ENCODE assay signal across 8 mouse cellular contexts in genomic region chr19:32211293-32211585, GRCm38 (mm10).
A peak's percentile ranks its signal among the peaks of the same experiment; 100 is the strongest.
DNase-seq lines count a peak whose midpoint lies in the region; ATAC-seq lines count a peak whose summit lies in the region.

No protein-coding gene starts in this region.

- no peaks in the 10 kb centered on the region for H3K9me3 ChIP-seq in kidney, embryonic 14.5 days (ENCODE audit: control insufficient read depth, low read length)
- no peaks in the 10 kb centered on the region for H3K9me3 ChIP-seq in forebrain, embryonic 16.5 days (ENCODE audit: control insufficient read depth, low read length)

- peak overlapping the region; percentile 85; the same call in 1 of the 2 replicates for H3K27ac ChIP-seq in kidney, embryonic 14.5 days (ENCODE audit: low read depth, low read length)
- H3K27ac ChIP-seq in forebrain, embryonic 16.5 days (ENCODE audit: low read length), result no peak overlapping the region
- peak overlapping the region; percentile 76 for H3K27ac ChIP-seq in macrophage

- H3K4me2 ChIP-seq in kidney, embryonic 14.5 days (replicated peaks; ENCODE audit: low read depth, low read length), result peak overlapping the region; percentile 75
- H3K4me2 ChIP-seq in forebrain, embryonic 16.5 days (ENCODE audit: low read length), result peak overlapping the region; percentile 57; the same call in 1 of the 2 replicates

- H3K27me3 ChIP-seq in kidney, embryonic 14.5 days (ENCODE audit: control insufficient read depth, insufficient read depth, low read length), result no peaks in the 10 kb centered on the region
- no peaks in the 10 kb centered on the region for H3K27me3 ChIP-seq in forebrain, embryonic 16.5 days (replicated peaks; ENCODE audit: control insufficient read depth, insufficient read depth, low read length)

- ATAC-seq in kidney, embryonic 14.5 days (ENCODE audit: low FRiP score, low TSS enrichment), result peak; percentile 66
- ATAC-seq in forebrain, embryonic 16.5 days, result 0 out of 2 replicates have a peak, but pooled peaks have one; percentile 26

- DNase-seq in kidney, postnatal 14 days, result no peak
- DNase-seq in MN1 (ENCODE audit: low spot score) (peak; percentile 26), adipocyte (ENCODE audit: low spot score) (no peak)
- no peak for DNase-seq in thymus, postnatal 4 days
- DNase-seq in left cerebral cortex, adult 11 months (ENCODE audit: low spot score), result no peak

- H3K79me2 ChIP-seq in macrophage (ENCODE audit: inconsistent target), result peaks cover 14% of the 10 kb centered on the region

- peaks cover 11% of the 10 kb centered on the region; the same call in 1 of the 2 replicates for H3K4me1 ChIP-seq in kidney, embryonic 14.5 days (ENCODE audit: control insufficient read depth, insufficient read depth, low read length)
- H3K4me1 ChIP-seq in forebrain, embryonic 16.5 days (replicated peaks; ENCODE audit: control insufficient read depth, insufficient read depth, low read length), result peaks cover 10% of the 10 kb centered on the region

- H3K36me3 ChIP-seq in kidney, embryonic 14.5 days (ENCODE audit: control insufficient read depth, insufficient read depth, low read length), result no peaks in the 10 kb centered on the region
- no peaks in the 10 kb centered on the region for H3K36me3 ChIP-seq in forebrain, embryonic 16.5 days (ENCODE audit: control insufficient read depth, insufficient read depth)
- H3K36me3 ChIP-seq in macrophage (ENCODE audit: inconsistent target), result no peaks in the 10 kb centered on the region

- peak overlapping the region; percentile 62 for H3K9ac ChIP-seq in kidney, embryonic 14.5 days (ENCODE audit: low read depth, low read length)
- no peak overlapping the region for H3K9ac ChIP-seq in forebrain, embryonic 16.5 days (replicated peaks; ENCODE audit: low read depth, low read length)

- peak overlapping the region; percentile 52 for H3K4me3 ChIP-seq in kidney, embryonic 14.5 days (ENCODE audit: low read length)
- H3K4me3 ChIP-seq in forebrain, embryonic 16.5 days (replicated peaks; ENCODE audit: low read length), result no peak overlapping the region
- peak overlapping the region; percentile 77 for H3K4me3 ChIP-seq in macrophage (ENCODE audit: inconsistent target)
